Mouse (Mus musculus): ENCODE measurements at regions not wholly inside any gene's neighbourhood (a gene's known extent, or its start where the extent isn't known, plus 50 kb on each side); places are given as distances from the start of the nearest gene placed in this dataset.

GRCm38 (mm10) chr1:181302151-181302550 lies 50.3 kb upstream of the Cnih3 start:
- Histone ChIP-seq H3K36me3 (no peaks in the 10 kb centered on the region), H3K27me3 (replicated peaks) (no peaks in the 10 kb centered on the region), H3K9me3 (no peaks in the 10 kb centered on the region), H3K27ac (replicated peaks) (no peak overlapping the region), H3K4me2 (no peak overlapping the region), H3K4me1 (0 out of 2 replicates have a peak, but pooled peaks cover 2% of the 10 kb centered on the region), H3K9ac (no peak overlapping the region), H3K4me3 (no peak overlapping the region)
- no peak for ATAC-seq (ENCODE audit: extremely low read depth, insufficient number of reproducible peaks, low FRiP score, low TSS enrichment)
- 89% methylated on average over 17 of the region's 17 CpGs for WGBS

All from heart, embryonic 13.5 days (tissue).